Mouse (Mus musculus): ENCODE data around the gene Acyp2. TPM values are rescaled to one million over a fixed set of nuclear protein-coding genes. Genes with fewer than 3 reads are reported as not detected.

Acyp2 gene
- 13.1 and 14.8 TPM in 2 replicates for polyA plus RNA-seq (2015; fragmentation: Nextera tagmentation; extraction: Ambion mirVana)

- Histone ChIP-seq H3K4me3 (replicated peaks) (peak within 1 kb of the TSS; percentile 74), H3K27ac (peak within 1 kb of the TSS; percentile 83), H3K9ac (replicated peaks) (peak within 1 kb of the TSS; percentile 86), H3K36me3 (no peaks in the 10 kb centered on the region), H3K4me1 (replicated peaks) (no peaks in the 10 kb centered on the region), H3K9me3 (no peaks in the 10 kb centered on the region), H3K27me3 (no peaks in the 10 kb centered on the region), H3K4me2 (replicated peaks) (peak within 1 kb of the TSS; percentile 63)
- ATAC-seq = peak; percentile 98
- WGBS = under 1% methylated on average over 40 of the region's 40 CpGs
Observed at GRCm38 (mm10) chr11:30649001-30649637, at the start of gene Acyp2. Gene Acyp2, minus strand, starts transcription at chr11:30649587.

GRCm38 (mm10) chr11:30689421-30689820 is 40.0 kb upstream of the Acyp2 start:
- H3K27ac ChIP-seq = no peak overlapping the region
- no peak overlapping the region for H3K4me3 ChIP-seq (replicated peaks)

GRCm38 (mm10) chr11:30676086-30676485 is 26.7 kb upstream of the Acyp2 start:
- H3K36me3 ChIP-seq = no peaks in the 10 kb centered on the region

More at GRCm38 (mm10) chr11:30689421-30689820, 40.0 kb upstream of the Acyp2 start:
- no peaks in the 10 kb centered on the region for H3K27me3 ChIP-seq
- H3K4me1 ChIP-seq (replicated peaks) = no peaks in the 10 kb centered on the region
- WGBS = 65% methylated on average over 1 of the region's 1 CpGs
- no peak for ATAC-seq
- no peaks in the 10 kb centered on the region for H3K9me3 ChIP-seq
- H3K36me3 ChIP-seq = no peaks in the 10 kb centered on the region
- no peak overlapping the region for H3K4me2 ChIP-seq (replicated peaks)
- H3K9ac ChIP-seq (replicated peaks) = no peak overlapping the region

GRCm38 (mm10) chr11:30672719-30673118 is 23.3 kb upstream of the Acyp2 start:
- Histone ChIP-seq H3K9me3 (no peaks in the 10 kb centered on the region), H3K4me1 (replicated peaks) (no peaks in the 10 kb centered on the region), H3K36me3 (no peaks in the 10 kb centered on the region), H3K27me3 (no peaks in the 10 kb centered on the region), H3K4me2 (replicated peaks) (no peak overlapping the region), H3K4me3 (replicated peaks) (no peak overlapping the region), H3K27ac (no peak overlapping the region), H3K9ac (replicated peaks) (no peak overlapping the region)
- ATAC-seq = no peak
- 34% methylated on average over 1 of the region's 1 CpGs for WGBS

More at GRCm38 (mm10) chr11:30676086-30676485, 26.7 kb upstream of the Acyp2 start:
- Histone ChIP-seq H3K9ac (replicated peaks) (no peak overlapping the region), H3K27ac (no peak overlapping the region), H3K4me2 (replicated peaks) (no peak overlapping the region), H3K4me3 (replicated peaks) (no peak overlapping the region), H3K9me3 (no peaks in the 10 kb centered on the region), H3K27me3 (no peaks in the 10 kb centered on the region), H3K4me1 (replicated peaks) (no peaks in the 10 kb centered on the region)
- ATAC-seq = no peak
- WGBS = 76% methylated on average over 1 of the region's 1 CpGs

- no peak for ATAC-seq
- H3K4me2 ChIP-seq (replicated peaks) = no peak overlapping the region
- H3K4me3 ChIP-seq (replicated peaks) = no peak overlapping the region
- no peaks in the 10 kb centered on the region for H3K27me3 ChIP-seq
- H3K9ac ChIP-seq (replicated peaks) = no peak overlapping the region
- H3K27ac ChIP-seq = no peak overlapping the region
- no peaks in the 10 kb centered on the region for H3K4me1 ChIP-seq (replicated peaks)
- WGBS = 88% methylated on average over 3 of the region's 3 CpGs
- no peaks in the 10 kb centered on the region for H3K9me3 ChIP-seq
- H3K36me3 ChIP-seq = no peaks in the 10 kb centered on the region
Observed at GRCm38 (mm10) chr11:30663001-30663400, 13.6 kb upstream of the Acyp2 start.

- WGBS = 84% methylated on average over 2 of the region's 2 CpGs
- Histone ChIP-seq H3K4me3 (replicated peaks) (no peak overlapping the region), H3K9ac (replicated peaks) (no peak overlapping the region), H3K27ac (no peak overlapping the region), H3K4me2 (replicated peaks) (no peak overlapping the region), H3K36me3 (no peaks in the 10 kb centered on the region), H3K27me3 (no peaks in the 10 kb centered on the region), H3K4me1 (replicated peaks) (no peaks in the 10 kb centered on the region), H3K9me3 (no peaks in the 10 kb centered on the region)
- ATAC-seq = no peak
Observed at GRCm38 (mm10) chr11:30662591-30662990, 13.2 kb upstream of the Acyp2 start.

- Histone ChIP-seq H3K4me3 (replicated peaks) (no peak overlapping the region), H3K4me1 (replicated peaks) (no peaks in the 10 kb centered on the region), H3K9me3 (no peaks in the 10 kb centered on the region), H3K36me3 (no peaks in the 10 kb centered on the region), H3K27ac (no peak overlapping the region), H3K27me3 (no peaks in the 10 kb centered on the region), H3K4me2 (replicated peaks) (no peak overlapping the region), H3K9ac (replicated peaks) (no peak overlapping the region)
- 38% methylated on average over 2 of the region's 2 CpGs for WGBS
- ATAC-seq = peak; percentile 83
Observed at GRCm38 (mm10) chr11:30657069-30657468, 7.7 kb upstream of the Acyp2 start.

- Histone ChIP-seq H3K9me3 (no peaks in the 10 kb centered on the region), H3K27me3 (no peaks in the 10 kb centered on the region), H3K27ac (no peak overlapping the region), H3K4me1 (replicated peaks) (no peaks in the 10 kb centered on the region), H3K4me3 (replicated peaks) (no peak overlapping the region), H3K9ac (replicated peaks) (no peak overlapping the region), H3K36me3 (no peaks in the 10 kb centered on the region), H3K4me2 (replicated peaks) (no peak overlapping the region)
- no peak for ATAC-seq
- WGBS = 93% methylated on average over 4 of the region's 4 CpGs
Observed at GRCm38 (mm10) chr11:30656060-30656459, 6.7 kb upstream of the Acyp2 start.

- no peak overlapping the region for H3K4me3 ChIP-seq (replicated peaks)
- H3K4me2 ChIP-seq (replicated peaks) = no peak overlapping the region
- no peak overlapping the region for H3K9ac ChIP-seq (replicated peaks)
- no peak for ATAC-seq
- H3K36me3 ChIP-seq = no peaks in the 10 kb centered on the region
- WGBS = 92% methylated on average over 1 of the region's 1 CpGs
- no peaks in the 10 kb centered on the region for H3K4me1 ChIP-seq (replicated peaks)
- H3K9me3 ChIP-seq = no peaks in the 10 kb centered on the region
- H3K27me3 ChIP-seq = no peaks in the 10 kb centered on the region
- H3K27ac ChIP-seq = no peak overlapping the region
Observed at GRCm38 (mm10) chr11:30650416-30650815, 1.0 kb upstream of the Acyp2 start.

- Histone ChIP-seq H3K27me3 (no peaks in the 10 kb centered on the region), H3K4me2 (replicated peaks) (no peak overlapping the region), H3K36me3 (no peaks in the 10 kb centered on the region), H3K9ac (replicated peaks) (no peak overlapping the region), H3K4me3 (replicated peaks) (no peak overlapping the region), H3K4me1 (replicated peaks) (no peaks in the 10 kb centered on the region), H3K9me3 (no peaks in the 10 kb centered on the region), H3K27ac (no peak overlapping the region)
- no peak for ATAC-seq
- 88% methylated on average over 1 of the region's 1 CpGs for WGBS
Observed at GRCm38 (mm10) chr11:30635674-30636073, 13.7 kb downstream of the Acyp2 start.

GRCm38 (mm10) chr11:30630514-30630913 is 18.9 kb downstream of the Acyp2 start:
- no peak overlapping the region for H3K9ac ChIP-seq (replicated peaks)
- H3K36me3 ChIP-seq = no peaks in the 10 kb centered on the region
- WGBS = 90% methylated on average over 6 of the region's 6 CpGs
- ATAC-seq = no peak
- no peak overlapping the region for H3K4me3 ChIP-seq (replicated peaks)
- H3K9me3 ChIP-seq = no peaks in the 10 kb centered on the region
- H3K4me1 ChIP-seq (replicated peaks) = no peaks in the 10 kb centered on the region
- H3K27ac ChIP-seq = no peak overlapping the region
- no peaks in the 10 kb centered on the region for H3K27me3 ChIP-seq
- no peak overlapping the region for H3K4me2 ChIP-seq (replicated peaks)

- H3K36me3 ChIP-seq = no peaks in the 10 kb centered on the region
- H3K9me3 ChIP-seq = no peaks in the 10 kb centered on the region
- no peak for ATAC-seq
- 89% methylated on average over 2 of the region's 2 CpGs for WGBS
- no peaks in the 10 kb centered on the region for H3K4me1 ChIP-seq (replicated peaks)
- H3K4me3 ChIP-seq (replicated peaks) = no peak overlapping the region
- no peak overlapping the region for H3K27ac ChIP-seq
- H3K9ac ChIP-seq (replicated peaks) = no peak overlapping the region
- no peaks in the 10 kb centered on the region for H3K27me3 ChIP-seq
- H3K4me2 ChIP-seq (replicated peaks) = no peak overlapping the region
Observed at GRCm38 (mm10) chr11:30623218-30623617, 26.2 kb downstream of the Acyp2 start.

All from midbrain, embryonic 13.5 days (tissue).